Mouse (Mus musculus): Measurements from ENCODE around the gene Tuba3a. TPM values are rescaled to one million over a fixed set of nuclear protein-coding genes. Genes with fewer than 3 reads are reported as not detected.
A peak's percentile ranks its signal among the peaks of the same experiment; 100 is the strongest.
"Not testable (repeated sequence)": the region's sequence is repeated elsewhere in the genome, so short reads cannot be mapped to it uniquely, and the experiment has no call there.

Tuba3a gene
- total RNA-seq, 2 experiments from 2014 or later = not detected

DNA sequence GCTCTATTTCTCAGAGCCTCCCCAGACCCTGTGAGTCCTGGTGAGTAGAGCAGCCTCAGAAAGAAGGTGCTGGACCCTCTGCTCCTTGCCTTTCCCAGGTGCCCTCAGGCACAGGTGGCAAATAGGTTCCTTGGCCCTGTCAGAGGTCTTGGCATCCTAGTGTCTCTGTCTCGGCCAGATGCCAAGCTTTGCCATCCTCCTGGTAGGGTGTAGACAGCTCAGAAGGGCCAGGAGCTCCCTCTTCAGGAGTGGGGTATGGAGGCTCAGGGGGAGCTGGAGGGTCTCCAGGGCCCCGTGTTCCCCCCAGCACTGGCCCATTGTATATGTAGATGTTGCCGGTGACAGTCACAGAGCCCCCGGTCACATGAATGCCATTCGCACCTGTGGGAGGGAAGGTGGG, 21.2 kb upstream of the Tuba3a start:
- no peak for DNase-seq

DNA sequence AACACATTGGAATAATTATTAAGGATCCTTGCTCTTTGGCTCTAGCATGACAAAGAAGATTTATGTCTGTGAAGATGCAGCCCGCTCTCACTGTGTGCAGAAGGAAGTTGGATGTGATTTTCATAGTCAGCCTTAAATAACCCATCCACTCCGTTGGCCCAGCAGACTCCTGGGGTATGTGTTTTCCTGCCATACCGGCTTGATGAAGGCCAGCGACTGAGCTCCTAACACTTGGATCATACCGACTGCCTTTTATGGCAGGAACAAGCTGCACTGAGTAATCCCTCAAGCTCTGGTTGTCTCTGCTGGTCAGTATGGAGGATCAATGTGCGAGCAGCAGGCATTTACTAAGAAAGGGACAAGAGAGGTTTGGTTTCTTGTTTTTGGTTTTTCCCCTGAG, 19.6 kb upstream of the Tuba3a start:
- no peak for DNase-seq

- DNase-seq = not testable (repeated sequence)
Measured at GRCm38 (mm10) chr6:125304408-125304807, 18.6 kb upstream of the Tuba3a start.

DNA sequence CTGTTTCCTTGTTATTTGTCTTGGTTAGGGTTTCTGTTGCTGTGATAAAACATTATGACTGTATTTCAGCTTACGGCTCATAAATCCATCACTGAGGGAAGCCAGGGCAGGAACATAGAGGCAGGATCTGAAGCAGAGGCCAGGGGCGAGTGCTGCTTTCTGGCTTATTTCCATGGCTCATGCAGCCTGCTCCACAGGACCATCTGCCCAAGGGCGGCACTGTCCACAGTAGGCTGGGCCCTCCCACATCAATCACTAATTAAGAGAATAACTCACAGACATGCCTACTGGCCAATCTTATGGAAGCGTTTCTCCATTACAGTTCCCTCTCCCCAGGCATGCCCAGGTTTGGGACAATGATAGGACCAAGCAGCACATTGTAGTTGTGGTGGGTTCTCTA, 17.4 kb upstream of the Tuba3a start:
- DNase-seq = no peak

- DNase-seq = no peak
Measured at GRCm38 (mm10) chr6:125302231-125302982, 16.6 kb upstream of the Tuba3a start.

DNA sequence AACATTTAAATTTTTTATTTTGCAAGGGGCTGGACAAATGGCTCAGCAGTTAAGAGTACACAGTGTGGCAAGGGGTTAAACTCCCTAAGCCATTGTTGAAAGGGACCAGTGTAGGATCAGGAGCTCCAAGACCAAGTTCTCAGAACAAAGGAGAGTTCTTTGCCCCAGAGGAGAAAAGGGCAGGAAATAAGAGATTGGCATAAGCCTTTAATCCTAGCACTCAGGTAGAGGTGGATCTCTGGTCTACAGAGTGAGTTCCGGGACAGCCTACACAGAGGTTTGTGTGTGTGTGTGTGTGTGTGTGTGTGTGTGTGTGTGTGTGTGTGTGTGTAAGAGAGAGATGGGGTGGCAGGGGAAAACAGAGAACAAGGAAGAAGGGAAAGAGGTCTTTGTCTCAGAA, 15.1 kb upstream of the Tuba3a start:
- no peak for DNase-seq

DNA sequence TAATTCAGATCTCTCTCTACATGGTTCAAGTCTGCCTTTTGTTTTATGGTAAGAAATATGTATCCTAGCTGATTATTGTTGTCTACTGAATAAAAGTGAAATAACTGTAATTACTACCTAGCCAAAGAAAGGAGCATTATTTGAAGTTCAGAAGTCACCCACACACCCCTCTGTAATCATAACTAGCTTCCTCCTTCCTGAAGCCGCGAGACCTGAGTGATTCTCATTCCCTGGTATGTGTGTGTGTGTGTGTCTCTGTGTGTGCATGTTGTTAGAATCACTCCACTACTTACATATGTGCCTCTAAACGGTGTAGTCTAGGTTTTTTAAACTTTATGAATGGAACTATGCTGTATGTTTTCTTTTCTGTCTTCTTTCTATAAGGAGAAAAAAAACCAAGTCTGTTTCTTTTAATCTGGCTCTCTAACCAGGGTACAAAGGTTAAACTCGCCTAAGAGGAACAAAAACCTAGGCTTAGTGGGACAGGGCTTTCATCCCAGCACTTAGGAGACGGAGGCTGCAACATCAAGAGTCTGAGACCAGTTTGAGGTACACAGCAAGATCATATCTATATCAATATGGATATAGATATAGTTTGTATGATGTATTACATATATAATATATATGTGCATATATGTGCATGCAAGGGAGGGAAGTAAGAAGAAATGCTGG, 11.4 kb upstream of the Tuba3a start:
- no peak for DNase-seq

GRCm38 (mm10) chr6:125294049-125294448, 8.2 kb upstream of the Tuba3a start:
- DNase-seq = no peak

GRCm38 (mm10) chr6:125292256-125292655, 6.4 kb upstream of the Tuba3a start:
- DNase-seq = no peak

DNA sequence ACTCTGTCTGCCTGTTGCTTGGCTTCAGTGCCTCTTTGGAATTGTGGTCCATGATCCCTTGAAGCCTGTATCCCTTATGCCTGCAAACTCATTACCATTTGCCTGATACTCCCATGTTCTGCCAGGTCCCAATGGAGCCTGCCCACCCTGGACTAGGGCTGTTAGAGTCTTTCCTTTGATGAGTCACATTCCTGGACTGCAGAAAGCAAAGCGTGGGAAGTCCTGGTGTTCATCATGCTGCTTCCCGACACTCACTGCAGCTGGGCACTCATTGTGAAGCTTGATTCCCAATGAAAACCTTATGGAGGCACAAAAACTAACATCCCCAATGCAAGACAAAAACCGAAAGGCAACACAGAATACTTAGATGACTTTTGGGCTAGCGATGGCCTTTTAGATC, 5.5 kb upstream of the Tuba3a start:
- DNase-seq = no peak

GRCm38 (mm10) chr6:125288730-125289129, 2.9 kb upstream of the Tuba3a start:
- no peak for DNase-seq

DNA sequence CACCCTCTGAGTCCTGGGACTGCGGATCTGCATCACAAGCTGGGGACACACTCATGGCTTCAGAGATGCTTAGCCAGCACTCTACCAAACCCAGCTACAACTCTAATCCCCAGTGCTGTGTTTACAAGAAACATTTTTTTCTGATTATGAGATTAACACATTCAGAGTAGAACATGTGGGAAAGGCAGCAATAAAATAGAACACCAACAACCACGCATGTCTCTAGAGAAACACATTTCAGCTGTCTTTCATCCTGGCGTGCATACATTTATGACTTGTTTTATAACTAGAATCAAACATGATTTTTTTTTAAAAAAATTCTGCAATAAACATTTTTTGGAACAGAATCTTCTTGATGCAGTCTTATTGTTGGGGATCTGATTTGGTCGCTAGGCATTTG, 1.1 kb upstream of the Tuba3a start:
- DNase-seq = no peak

DNA sequence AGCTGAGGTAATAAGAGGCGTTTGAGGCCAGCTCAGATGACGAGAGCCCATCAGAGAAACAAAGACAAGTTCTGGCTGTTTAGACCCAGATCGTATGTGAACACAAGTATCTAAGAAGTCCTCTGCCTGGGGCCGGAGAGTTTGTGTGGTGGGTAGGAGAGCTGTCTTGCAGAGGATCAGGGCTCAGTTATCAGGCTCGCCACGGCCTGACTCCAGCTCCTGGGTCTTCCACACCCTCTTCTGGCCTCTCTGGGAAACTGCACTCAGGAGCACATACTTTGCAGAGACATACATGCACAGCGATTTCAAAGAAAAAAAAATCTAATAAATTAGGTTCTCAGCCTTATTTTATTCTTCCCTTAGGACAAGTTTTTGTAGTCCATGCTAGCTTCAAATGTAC, 1.1 kb downstream of the Tuba3a start:
- DNase-seq = no peak

DNA sequence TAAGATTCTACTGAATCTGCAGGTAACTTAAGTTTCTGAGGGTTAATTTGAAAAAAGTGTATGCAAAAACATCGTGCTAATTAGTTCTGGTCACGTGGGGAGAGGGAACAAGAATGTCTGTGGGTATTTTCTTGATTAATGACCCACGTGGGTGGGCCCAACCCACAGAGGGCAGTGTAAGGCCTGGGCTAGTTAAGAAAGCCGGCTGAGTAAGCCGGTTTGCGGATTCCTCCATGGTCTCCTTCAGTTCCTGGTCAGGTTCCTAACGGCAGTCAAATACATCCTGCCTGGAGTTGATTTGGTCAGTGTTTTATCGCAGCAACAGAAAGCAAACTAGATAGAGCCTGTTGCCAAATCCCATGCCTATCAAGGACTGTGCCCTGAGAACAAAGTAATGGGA, 1.6 kb downstream of the Tuba3a start:
- DNase-seq = no peak

DNA sequence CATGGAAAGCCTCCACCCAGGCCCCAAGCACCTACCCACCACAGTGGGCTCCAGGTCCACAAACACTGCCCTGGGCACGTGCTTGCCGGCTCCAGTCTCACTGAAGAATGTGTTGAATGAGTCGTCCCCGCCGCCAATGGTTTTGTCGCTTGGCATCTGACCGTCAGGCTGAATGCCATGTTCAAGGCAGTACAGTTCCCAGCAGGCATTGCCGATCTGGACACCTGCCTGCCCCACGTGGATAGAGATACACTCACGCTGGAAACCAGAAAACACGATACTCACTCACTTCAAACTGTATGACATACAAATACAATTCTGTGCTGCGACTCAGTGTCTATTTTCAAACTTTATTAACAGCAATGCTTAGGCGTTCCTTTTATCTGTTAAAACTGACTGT, 3.1 kb downstream of the Tuba3a start:
- not testable (repeated sequence) for DNase-seq

GRCm38 (mm10) chr6:125279729-125280128, 6.1 kb downstream of the Tuba3a start:
- no peak for DNase-seq

DNA sequence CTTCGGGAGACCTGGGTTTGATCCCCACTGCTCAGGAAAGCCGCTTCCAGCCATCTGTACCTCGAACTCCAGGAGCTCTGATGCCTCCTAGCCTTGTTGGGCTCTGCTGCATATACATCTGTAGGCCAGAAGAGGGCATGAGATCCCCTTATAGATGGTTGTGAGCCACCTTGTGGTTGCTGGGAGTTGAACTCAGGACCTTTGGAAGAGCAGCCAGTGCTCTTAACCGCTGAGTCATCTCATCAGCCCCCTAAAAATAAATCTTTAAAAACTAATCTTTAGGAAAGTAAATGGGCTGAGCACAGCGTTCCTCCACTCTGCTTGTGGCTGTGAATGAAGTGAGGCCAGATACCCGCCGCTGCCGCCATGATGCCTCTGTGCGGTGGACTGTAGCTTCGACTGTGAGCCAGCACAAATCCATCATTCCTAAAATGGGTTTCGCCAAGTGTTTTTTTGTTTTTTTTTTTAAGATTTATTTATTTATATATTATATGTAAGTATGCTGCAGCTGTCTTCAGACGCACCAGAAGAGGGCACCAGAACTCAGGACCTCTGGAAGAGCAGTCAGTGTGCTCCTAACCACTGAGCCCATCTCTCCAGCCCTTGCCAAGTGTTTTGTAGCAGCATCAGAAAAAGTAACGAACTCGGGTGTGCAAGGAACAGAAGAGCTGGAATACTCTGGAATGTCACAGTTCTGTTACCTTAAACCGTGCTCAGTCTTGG, 10.8 kb downstream of the Tuba3a start:
- peak; percentile 29 for DNase-seq

GRCm38 (mm10) chr6:125272228-125272785, 13.5 kb downstream of the Tuba3a start:
- no peak for DNase-seq

DNA sequence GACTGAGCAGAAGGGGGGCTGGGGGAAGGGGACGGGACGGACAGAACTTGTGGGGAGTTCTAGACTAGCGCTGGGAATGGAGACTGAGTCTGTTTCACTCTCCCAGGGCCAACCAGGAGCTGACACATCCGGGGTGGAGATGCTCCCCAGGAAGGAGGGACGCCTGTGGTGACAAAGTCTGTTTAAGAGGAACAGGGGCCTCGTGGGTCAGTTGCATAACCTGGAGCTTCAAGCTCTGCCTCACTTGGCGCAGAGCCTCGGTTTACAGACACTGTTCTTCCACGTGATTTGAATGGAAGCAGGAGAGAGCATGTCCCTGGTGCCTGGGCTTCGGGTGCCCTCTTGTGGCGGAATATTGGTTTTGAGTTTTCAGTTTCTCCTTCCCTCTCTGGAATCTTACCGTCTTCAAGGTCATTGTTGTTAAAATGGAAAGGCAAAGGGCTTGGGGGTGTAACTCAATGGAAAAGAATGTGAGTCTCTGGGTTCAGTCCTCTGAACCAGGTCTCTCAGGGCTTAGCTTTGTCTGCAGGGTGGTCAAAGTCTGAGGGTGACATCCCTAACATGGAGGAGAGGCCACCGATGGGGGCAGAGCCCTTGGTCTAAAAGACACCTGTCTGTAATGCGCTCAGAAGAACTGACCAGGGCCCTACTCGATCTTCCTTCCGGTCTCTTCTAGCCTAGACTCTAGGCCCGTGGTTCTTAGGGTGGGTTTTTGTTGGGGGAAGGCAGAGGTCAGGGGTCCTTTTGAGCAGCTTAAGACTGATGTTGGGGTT, 14.2 kb downstream of the Tuba3a start:
- DNase-seq = peak; percentile 92

- no peak for DNase-seq
Measured at GRCm38 (mm10) chr6:125268799-125269198, 17.0 kb downstream of the Tuba3a start.

DNA sequence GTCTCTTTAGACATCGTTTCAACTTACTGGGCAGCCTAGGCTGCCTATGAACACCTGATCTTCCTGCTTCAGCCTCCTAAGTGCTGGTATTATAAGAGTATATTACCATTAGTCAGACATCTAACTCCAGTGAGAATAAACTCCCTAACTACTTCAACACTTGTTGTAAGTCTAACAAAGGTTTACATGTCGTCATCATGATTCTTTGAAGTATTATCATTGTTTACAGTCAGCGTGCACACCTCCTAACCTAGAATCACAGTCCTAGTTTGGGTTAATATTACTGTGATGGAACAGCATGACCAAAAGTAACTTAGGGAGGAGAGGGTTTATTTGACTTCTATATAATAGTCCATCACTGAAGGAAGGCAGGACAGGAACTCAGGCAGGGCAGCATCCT, 18.4 kb downstream of the Tuba3a start:
- no peak for DNase-seq

DNA sequence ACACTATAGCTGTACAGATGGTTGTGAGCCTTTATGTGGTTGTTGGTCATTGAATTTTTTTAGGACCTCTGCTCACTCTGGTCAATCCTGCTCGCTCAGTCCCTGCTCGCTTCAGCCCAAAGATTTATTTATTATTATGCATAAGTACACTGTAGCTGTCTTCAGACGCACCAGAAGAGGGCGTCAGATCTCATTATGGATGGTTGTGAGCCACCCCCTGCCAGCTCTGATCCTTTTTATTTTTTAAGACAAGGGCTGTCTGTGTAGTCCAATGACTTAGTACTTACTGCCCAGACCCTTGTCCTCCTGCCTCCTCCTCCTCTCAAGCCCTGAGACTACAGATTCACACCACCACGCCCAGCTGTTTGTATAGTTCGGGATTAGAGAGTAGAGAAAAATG, 19.2 kb downstream of the Tuba3a start:
- DNase-seq = not testable (repeated sequence)

Data from gastrocnemius, postnatal 10 days (tissue).